Mouse (Mus musculus): Measurements from ENCODE around the gene Atic.

Gene Atic

GRCm38 (mm10) chr1:71623625-71624024 lies 66.7 kb downstream of the Atic start:
- TF ChIP-seq GATA4 (IDR thresholded peaks at IDR 0.05; ENCODE audit: insufficient replicate concordance, low read length) = no peak

Data from liver, adult (tissue).